Mouse (Mus musculus): Measurements from ENCODE around the gene Tube1. TPM values are rescaled to one million over a fixed set of nuclear protein-coding genes. Genes with fewer than 3 reads are reported as not detected.

Gene Tube1
- 2.1 TPM for polyA plus RNA-seq (2012; fragmentation: generic; extraction: Trizol)

GRCm38 (mm10) chr10:39133462-39134310 is at the start of gene Tube1, which contains the start of gene Fam229b:
Gene Tube1, plus strand, starts transcription at chr10:39133976.
Gene Fam229b, minus strand, starts transcription at chr10:39133914.
- peak within 1 kb of the TSS; percentile 9 for H3ac ChIP-seq (ENCODE audit: control insufficient read depth, insufficient read length)
- TF ChIP-seq REST (IDR thresholded peaks at IDR 0.05; ENCODE audit: insufficient read depth, insufficient read length) (no peak), E2F4 (IDR thresholded peaks at IDR 0.05; ENCODE audit: insufficient read depth) (peak; percentile 91), POLR2AphosphoS2 (IDR thresholded peaks at IDR 0.05; ENCODE audit: insufficient read length, low read depth) (peak; percentile 83), CEBPB (IDR thresholded peaks at IDR 0.05; ENCODE audit: insufficient read depth, poor library complexity, severe bottlenecking) (no peak), POLR2A (IDR thresholded peaks at IDR 0.05; ENCODE audit: insufficient read length, low read depth) (peak; percentile 82)
- no peaks in the 10 kb centered on the region for H3K27me3 ChIP-seq (ENCODE audit: control insufficient read depth, insufficient read depth, insufficient read length)
- H3K4me3 ChIP-seq: peak within 1 kb of the TSS; percentile 78
- peaks cover 5% of the 10 kb centered on the region for H3K36me3 ChIP-seq (ENCODE audit: control insufficient read depth, insufficient read depth)
- H3K79me2 ChIP-seq (ENCODE audit: control insufficient read depth, insufficient read depth): peaks cover 8% of the 10 kb centered on the region
- H3K4me2 ChIP-seq (ENCODE audit: low read depth): peak within 1 kb of the TSS; percentile 78

- peak overlapping the region; percentile 44 for H3K4me2 ChIP-seq (ENCODE audit: low read depth)
- H3ac ChIP-seq (ENCODE audit: control insufficient read depth, insufficient read length): no peak overlapping the region
- no peak overlapping the region for H3K4me3 ChIP-seq
- TF ChIP-seq POLR2A (IDR thresholded peaks at IDR 0.05; ENCODE audit: insufficient read length, low read depth) (no peak), MYOD1 (IDR thresholded peaks at IDR 0.05; ENCODE audit: control insufficient read depth in 1 of 3, insufficient read length in 2 of 3, low read depth in 2 of 3) (no peak), TCF12 (IDR thresholded peaks at IDR 0.05; ENCODE audit: insufficient read depth, poor library complexity, severe bottlenecking) (no peak)
- H3K27me3 ChIP-seq (ENCODE audit: control insufficient read depth, insufficient read depth, insufficient read length): no peaks in the 10 kb centered on the region
- H3K36me3 ChIP-seq (ENCODE audit: control insufficient read depth, insufficient read depth): no peaks in the 10 kb centered on the region
- H3K79me2 ChIP-seq (ENCODE audit: control insufficient read depth, insufficient read depth): no peaks in the 10 kb centered on the region
Observed at GRCm38 (mm10) chr10:39096981-39097380, 36.8 kb upstream of the Tube1 start.

- Histone ChIP-seq H3K4me3 (no peak overlapping the region), H3ac (ENCODE audit: control insufficient read depth, insufficient read length) (no peak overlapping the region), H3K4me2 (ENCODE audit: low read depth) (no peak overlapping the region), H3K79me2 (ENCODE audit: control insufficient read depth, insufficient read depth) (no peaks in the 10 kb centered on the region), H3K27me3 (ENCODE audit: control insufficient read depth, insufficient read depth, insufficient read length) (no peaks in the 10 kb centered on the region), H3K36me3 (ENCODE audit: control insufficient read depth, insufficient read depth) (no peaks in the 10 kb centered on the region)
- TF ChIP-seq POLR2A (IDR thresholded peaks at IDR 0.05; ENCODE audit: insufficient read length, low read depth) (no peak), SRF (IDR thresholded peaks at IDR 0.05; ENCODE audit: control insufficient read depth, insufficient read length, low read depth) (no peak), MYOD1 (IDR thresholded peaks at IDR 0.05; ENCODE audit: control insufficient read depth in 1 of 3, insufficient read length in 2 of 3, low read depth in 2 of 3) (no peak), CEBPB (IDR thresholded peaks at IDR 0.05; ENCODE audit: insufficient read depth, poor library complexity, severe bottlenecking) (no peak), TCF12 (IDR thresholded peaks at IDR 0.05; ENCODE audit: insufficient read depth, poor library complexity, severe bottlenecking) (no peak), POLR2AphosphoS2 (IDR thresholded peaks at IDR 0.05; ENCODE audit: insufficient read length, low read depth) (no peak), TCF3 (IDR thresholded peaks at IDR 0.05; ENCODE audit: insufficient read length, low read depth) (no peak), REST (IDR thresholded peaks at IDR 0.05; ENCODE audit: insufficient read depth, insufficient read length) (no peak), E2F4 (IDR thresholded peaks at IDR 0.05; ENCODE audit: insufficient read depth) (no peak), MAX (IDR thresholded peaks at IDR 0.05; ENCODE audit: low read depth) (no peak), MYOG (IDR thresholded peaks at IDR 0.05; ENCODE audit: control insufficient read depth in 1 of 3, insufficient read depth in 1 of 3, insufficient read length in 2 of 3, low read depth in 2 of 3) (no peak), USF1 (IDR thresholded peaks at IDR 0.05; ENCODE audit: low read depth) (no peak)
Observed at GRCm38 (mm10) chr10:39098746-39099145, 35.0 kb upstream of the Tube1 start.

- no peak overlapping the region for H3K4me3 ChIP-seq
- H3K27me3 ChIP-seq (ENCODE audit: control insufficient read depth, insufficient read depth, insufficient read length): no peaks in the 10 kb centered on the region
- H3K79me2 ChIP-seq (ENCODE audit: control insufficient read depth, insufficient read depth): no peaks in the 10 kb centered on the region
- no peaks in the 10 kb centered on the region for H3K36me3 ChIP-seq (ENCODE audit: control insufficient read depth, insufficient read depth)
- TF ChIP-seq REST (IDR thresholded peaks at IDR 0.05; ENCODE audit: insufficient read depth, insufficient read length): no peak
- TF ChIP-seq MYOD1 (IDR thresholded peaks at IDR 0.05; ENCODE audit: control insufficient read depth in 1 of 3, insufficient read length in 2 of 3, low read depth in 2 of 3): no peak
- TF ChIP-seq SRF (IDR thresholded peaks at IDR 0.05; ENCODE audit: control insufficient read depth, insufficient read length, low read depth): no peak
- no peak for TF ChIP-seq TCF3 (IDR thresholded peaks at IDR 0.05; ENCODE audit: insufficient read length, low read depth)
- no peak for TF ChIP-seq POLR2AphosphoS2 (IDR thresholded peaks at IDR 0.05; ENCODE audit: insufficient read length, low read depth)
- TF ChIP-seq E2F4 (IDR thresholded peaks at IDR 0.05; ENCODE audit: insufficient read depth): no peak
- TF ChIP-seq POLR2A (IDR thresholded peaks at IDR 0.05; ENCODE audit: insufficient read length, low read depth): no peak
- TF ChIP-seq CEBPB (IDR thresholded peaks at IDR 0.05; ENCODE audit: insufficient read depth, poor library complexity, severe bottlenecking): no peak
- no peak for TF ChIP-seq MAX (IDR thresholded peaks at IDR 0.05; ENCODE audit: low read depth)
- TF ChIP-seq USF1 (IDR thresholded peaks at IDR 0.05; ENCODE audit: low read depth): no peak
- no peak for TF ChIP-seq MYOG (IDR thresholded peaks at IDR 0.05; ENCODE audit: control insufficient read depth in 1 of 3, insufficient read depth in 1 of 3, insufficient read length in 2 of 3, low read depth in 2 of 3)
- no peak overlapping the region for H3ac ChIP-seq (ENCODE audit: control insufficient read depth, insufficient read length)
- no peak overlapping the region for H3K4me2 ChIP-seq (ENCODE audit: low read depth)
Observed at GRCm38 (mm10) chr10:39104803-39105449, 28.9 kb upstream of the Tube1 start.

All from myocyte (in vitro differentiated cells).